Mouse (Mus musculus) erythroblast, embryonic 14.5 days (primary cell): ENCODE results near the gene Lrrc4c.

Experiments
- GATA1 ChIP-seq: IDR thresholded peaks from 2 replicates; pipeline ENCODE4 v1.6.1; 2012; ENCODE audit warnings: low read length, inconsistent platforms, mixed read lengths
- TAL1 ChIP-seq: IDR thresholded peaks from 3 replicates; pipeline ENCODE4 v1.6.1; 2012; ENCODE audit warnings: low read length, inconsistent platforms, mixed read lengths

DNA sequence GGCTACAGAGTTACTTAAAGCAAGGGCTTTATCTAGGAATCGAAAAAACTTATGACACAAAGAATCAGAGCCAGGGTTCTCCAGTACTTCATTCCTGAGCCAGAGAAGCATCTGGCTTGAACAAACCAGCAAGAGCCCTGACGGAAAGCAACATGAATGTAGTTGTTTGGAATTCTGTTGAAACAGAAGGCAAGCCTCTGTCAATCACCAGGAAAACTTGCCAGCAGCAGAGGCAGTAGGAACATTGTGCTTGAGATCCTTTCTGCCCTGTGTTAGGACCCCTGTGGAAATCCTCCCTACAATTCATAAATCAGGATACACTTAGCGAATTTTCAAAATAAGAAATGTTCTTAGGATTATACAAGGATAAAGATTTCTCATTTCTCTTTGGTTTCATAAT, 780.0 kb downstream of the Lrrc4c start:
- no peak for TF ChIP-seq TAL1
- no peak for TF ChIP-seq GATA1
